Mouse (Mus musculus) heart, embryonic 11.5 days (tissue): ENCODE results near the gene Insig1. TPM values are rescaled to one million over a fixed set of nuclear protein-coding genes. Genes with fewer than 3 reads are reported as not detected.

Experiments
- ATAC-seq: fragments of 200-750 bp; cut with Nextera tagmentation; replicated peaks from 2 replicates; pipeline ENCODE4 v1.8.0; 2017; ENCODE audit warnings: moderate library complexity; ENCODE audit not compliant: insufficient number of reproducible peaks, low FRiP score, low TSS enrichment
- H3K27ac ChIP-seq: fragments of 300-500 bp; sonication (generic); 2 replicates; pipeline ENCODE4 v1.5.1; 2014; ENCODE audit warnings: mild to moderate bottlenecking, low read depth, low read length
- H3K27me3 ChIP-seq: fragments of 300-500 bp; sonication (generic); 2 replicates; pipeline ENCODE4 v1.6.1; 2014; ENCODE audit warnings: mild to moderate bottlenecking, low read length, mixed read lengths; ENCODE audit not compliant: control insufficient read depth, insufficient read depth
- H3K36me3 ChIP-seq: fragments of 300-500 bp; sonication (generic); 2 replicates; pipeline ENCODE4 v1.6.1; 2014; ENCODE audit warnings: mild to moderate bottlenecking, low read length, moderate library complexity, mixed read lengths; ENCODE audit not compliant: control insufficient read depth, insufficient read depth
- H3K4me1 ChIP-seq: fragments of 300-500 bp; sonication (generic); 2 replicates; pipeline ENCODE4 v1.6.1; 2014; ENCODE audit warnings: low read length; ENCODE audit not compliant: control insufficient read depth, insufficient read depth
- H3K4me2 ChIP-seq: fragments of 300-500 bp; sonication (generic); 2 replicates; pipeline ENCODE4 v1.6.1; 2014; ENCODE audit warnings: mild to moderate bottlenecking, moderate library complexity
- H3K4me3 ChIP-seq: fragments of 300-500 bp; sonication (generic); 2 replicates; pipeline ENCODE4 v1.5.1; 2014; ENCODE audit warnings: low read depth, low read length
- H3K9ac ChIP-seq: fragments of 300-500 bp; sonication (generic); 2 replicates; pipeline ENCODE4 v1.6.1; 2014; ENCODE audit warnings: mild to moderate bottlenecking, low read depth, low read length, moderate library complexity
- H3K9me3 ChIP-seq: fragments of 300-500 bp; sonication (generic); replicated peaks from 2 replicates; pipeline ENCODE4 v1.6.1; 2016; ENCODE audit warnings: low read length; ENCODE audit not compliant: control insufficient read depth
- WGBS: fragments of 180-500 bp; shearing (Covaris S2); extraction: QIAGEN DNeasy Blood & Tissue Kit; methylation state at CpG from one replicate; pipeline ENCODE4 v1.1.7; 2014; ENCODE audit not compliant: insufficient replicate concordance; 5-methylcytosine and 5-hydroxymethylcytosine counted together
- polyA plus RNA-seq: library from polyadenylated mRNA; unstranded; fragments of >200 nt; fragmentation: Nextera tagmentation; extraction: Ambion mirVana; gene quantifications from 2 replicates; pipeline ENCODE4 v1.2.1, GENCODE M21; 2014

The Insig1 gene
- polyA plus RNA-seq, 1 experiment from 2014 or later: 34.6 TPM

DNA sequence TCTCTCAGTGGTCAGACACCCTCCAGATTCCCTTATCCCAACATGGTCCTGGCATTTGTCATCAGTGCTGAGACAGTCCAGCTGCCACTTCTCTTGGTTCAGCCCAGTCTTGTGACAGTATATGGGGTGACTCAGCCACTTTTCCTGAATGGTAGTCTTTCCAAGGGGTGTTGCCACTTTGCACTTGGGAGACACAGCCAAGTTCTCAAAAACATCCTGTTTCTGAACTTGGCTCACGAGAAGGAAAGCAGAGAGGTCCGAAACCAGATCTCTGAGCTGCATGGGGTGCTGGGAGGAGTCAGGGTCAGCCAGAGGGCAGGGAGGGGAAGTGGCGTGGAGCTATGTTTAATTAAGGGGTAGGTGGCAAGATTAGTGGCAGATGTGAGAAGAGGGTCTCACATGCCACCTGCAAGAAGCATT is 34.0 kb upstream of the Insig1 start:
- Histone ChIP-seq H3K4me1 (peaks cover 20% of the 10 kb centered on the region), H3K27ac (peak overlapping the region; percentile 32; the same call in 1 of the 2 replicates), H3K27me3 (no peaks in the 10 kb centered on the region), H3K9ac (no peak overlapping the region), H3K4me3 (no peak overlapping the region), H3K36me3 (no peaks in the 10 kb centered on the region), H3K4me2 (peak overlapping the region; percentile 34), H3K9me3 (no peaks in the 10 kb centered on the region)
- 8% methylated on average over 3 of the region's 3 CpGs for WGBS
- ATAC-seq: peak; percentile 64

GRCm38 (mm10) chr5:28037639-28038038 is 33.5 kb upstream of the Insig1 start:
- H3K9ac ChIP-seq: no peak overlapping the region
- H3K4me1 ChIP-seq: peaks cover 20% of the 10 kb centered on the region
- no peak for ATAC-seq
- 38% methylated on average over 5 of the region's 5 CpGs for WGBS
- H3K27me3 ChIP-seq: no peaks in the 10 kb centered on the region
- H3K9me3 ChIP-seq: no peaks in the 10 kb centered on the region
- peak overlapping the region; percentile 34; the same call in 1 of the 2 replicates for H3K4me2 ChIP-seq
- no peak overlapping the region for H3K4me3 ChIP-seq
- H3K36me3 ChIP-seq: no peaks in the 10 kb centered on the region
- peak overlapping the region; percentile 32; the same call in 1 of the 2 replicates for H3K27ac ChIP-seq

DNA sequence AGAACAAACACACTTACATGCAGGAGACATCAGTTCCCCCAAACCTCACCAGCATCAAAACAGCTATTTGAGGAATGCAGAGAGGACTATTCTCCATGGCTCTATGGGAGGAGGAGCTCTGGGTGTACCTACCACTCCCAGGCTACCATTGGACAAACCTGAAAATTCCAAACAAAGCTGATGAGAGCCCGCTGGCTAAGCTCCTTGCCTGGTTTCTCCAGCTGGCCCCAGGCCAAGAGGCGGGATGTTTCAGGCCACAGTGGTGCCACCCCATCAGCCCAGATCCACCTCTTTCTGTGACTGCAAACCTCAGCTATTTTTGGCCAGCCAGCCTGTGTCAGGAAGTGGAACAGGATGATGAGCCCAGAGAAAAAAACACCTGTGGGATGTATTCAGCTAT is 33.0 kb upstream of the Insig1 start:
- Histone ChIP-seq H3K9me3 (no peaks in the 10 kb centered on the region), H3K4me2 (no peak overlapping the region), H3K4me1 (peaks cover 20% of the 10 kb centered on the region), H3K4me3 (no peak overlapping the region), H3K27ac (peak overlapping the region; percentile 32; the same call in 1 of the 2 replicates), H3K9ac (no peak overlapping the region), H3K27me3 (no peaks in the 10 kb centered on the region), H3K36me3 (no peaks in the 10 kb centered on the region)
- 24% methylated on average over 2 of the region's 2 CpGs for WGBS
- peak; percentile 55; the same call in 1 of the 2 replicates for ATAC-seq

GRCm38 (mm10) chr5:28039746-28040655 is 31.2 kb upstream of the Insig1 start:
- H3K4me1 ChIP-seq: peaks cover 20% of the 10 kb centered on the region
- no peak overlapping the region for H3K9ac ChIP-seq
- WGBS: 67% methylated on average over 7 of the region's 7 CpGs
- no peaks in the 10 kb centered on the region for H3K27me3 ChIP-seq
- H3K9me3 ChIP-seq: 0 out of 2 replicates have a peak, but pooled peaks cover 2% of the 10 kb centered on the region
- H3K4me3 ChIP-seq: no peak overlapping the region
- H3K27ac ChIP-seq: no peak overlapping the region
- H3K4me2 ChIP-seq: no peak overlapping the region
- ATAC-seq: no peak
- H3K36me3 ChIP-seq: no peaks in the 10 kb centered on the region

GRCm38 (mm10) chr5:28040726-28041125 is 30.4 kb upstream of the Insig1 start:
- H3K4me1 ChIP-seq: peaks cover 20% of the 10 kb centered on the region
- H3K9ac ChIP-seq: no peak overlapping the region
- no peak overlapping the region for H3K4me3 ChIP-seq
- WGBS: 73% methylated on average over 3 of the region's 3 CpGs
- no peak overlapping the region for H3K27ac ChIP-seq
- no peak for ATAC-seq
- no peak overlapping the region for H3K4me2 ChIP-seq
- H3K27me3 ChIP-seq: no peaks in the 10 kb centered on the region
- H3K9me3 ChIP-seq: 0 out of 2 replicates have a peak, but pooled peaks cover 3% of the 10 kb centered on the region
- H3K36me3 ChIP-seq: no peaks in the 10 kb centered on the region

- Histone ChIP-seq H3K27me3 (no peaks in the 10 kb centered on the region), H3K4me3 (no peak overlapping the region), H3K4me1 (peaks cover 16% of the 10 kb centered on the region), H3K27ac (no peak overlapping the region), H3K4me2 (no peak overlapping the region), H3K9ac (no peak overlapping the region), H3K9me3 (0 out of 2 replicates have a peak, but pooled peaks cover 3% of the 10 kb centered on the region), H3K36me3 (no peaks in the 10 kb centered on the region)
- ATAC-seq: no peak
- WGBS: 85% methylated on average over 3 of the region's 3 CpGs
Observed at GRCm38 (mm10) chr5:28042021-28042420, 29.1 kb upstream of the Insig1 start.

DNA sequence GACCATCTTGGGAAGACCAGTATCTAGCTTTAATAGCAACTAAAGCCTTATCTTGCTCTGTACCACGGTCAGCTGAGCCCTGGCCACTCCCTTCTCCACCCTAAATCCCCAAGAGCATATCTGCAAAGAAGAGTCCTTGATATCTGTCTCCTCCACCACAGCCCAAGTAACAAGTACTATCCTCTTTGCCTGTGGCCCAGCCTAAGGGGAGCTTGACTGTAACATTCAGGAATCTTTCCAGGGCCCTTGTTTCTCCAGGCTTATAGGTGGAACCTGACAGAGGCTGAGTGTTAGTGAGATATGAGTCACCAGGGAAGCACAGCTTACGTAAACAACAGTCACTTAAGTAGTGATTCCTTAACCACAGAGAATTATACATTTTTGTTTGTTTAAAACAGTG is 28.4 kb upstream of the Insig1 start:
- peaks cover 9% of the 10 kb centered on the region for H3K4me1 ChIP-seq
- H3K4me2 ChIP-seq: no peak overlapping the region
- H3K9me3 ChIP-seq: 0 out of 2 replicates have a peak, but pooled peaks cover 3% of the 10 kb centered on the region
- H3K27me3 ChIP-seq: no peaks in the 10 kb centered on the region
- no peak overlapping the region for H3K4me3 ChIP-seq
- WGBS: 28% methylated on average over 2 of the region's 2 CpGs
- no peak for ATAC-seq
- no peak overlapping the region for H3K9ac ChIP-seq
- H3K36me3 ChIP-seq: no peaks in the 10 kb centered on the region
- no peak overlapping the region for H3K27ac ChIP-seq

DNA sequence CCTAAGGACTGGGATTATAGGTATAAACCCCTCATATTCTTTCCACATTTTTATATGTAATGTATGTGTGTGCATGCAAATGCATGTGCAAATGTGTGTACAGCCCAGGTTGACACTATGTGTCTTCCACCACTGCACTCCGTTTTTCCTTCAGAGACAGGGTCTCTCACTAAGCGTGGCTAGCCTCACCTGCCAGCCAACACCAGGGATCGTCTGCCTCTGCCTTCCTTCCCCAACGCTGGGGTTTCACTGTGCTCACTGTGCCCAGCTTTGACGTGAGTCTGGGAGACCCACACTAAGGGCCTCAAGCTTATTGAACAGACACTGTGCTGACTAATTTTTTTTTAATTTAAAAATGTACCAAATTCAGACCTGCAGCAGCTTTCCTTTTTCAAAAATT is 27.8 kb upstream of the Insig1 start:
- Histone ChIP-seq H3K36me3 (no peaks in the 10 kb centered on the region), H3K27me3 (no peaks in the 10 kb centered on the region), H3K9me3 (0 out of 2 replicates have a peak, but pooled peaks cover 3% of the 10 kb centered on the region), H3K4me1 (peaks cover 3% of the 10 kb centered on the region), H3K4me2 (no peak overlapping the region), H3K9ac (no peak overlapping the region), H3K27ac (no peak overlapping the region), H3K4me3 (no peak overlapping the region)
- no peak for ATAC-seq
- 64% methylated on average over 5 of the region's 5 CpGs for WGBS
